Mouse (Mus musculus): Measurements from ENCODE around the gene Cpm. TPM values are rescaled to one million over a fixed set of nuclear protein-coding genes. Genes with fewer than 3 reads are reported as not detected.
"Not testable (repeated sequence)": the region's sequence is repeated elsewhere in the genome, so short reads cannot be mapped to it uniquely, and the experiment has no call there.

The Cpm gene
- polyA plus RNA-seq, 1 experiment, result 6.6 TPM

DNA sequence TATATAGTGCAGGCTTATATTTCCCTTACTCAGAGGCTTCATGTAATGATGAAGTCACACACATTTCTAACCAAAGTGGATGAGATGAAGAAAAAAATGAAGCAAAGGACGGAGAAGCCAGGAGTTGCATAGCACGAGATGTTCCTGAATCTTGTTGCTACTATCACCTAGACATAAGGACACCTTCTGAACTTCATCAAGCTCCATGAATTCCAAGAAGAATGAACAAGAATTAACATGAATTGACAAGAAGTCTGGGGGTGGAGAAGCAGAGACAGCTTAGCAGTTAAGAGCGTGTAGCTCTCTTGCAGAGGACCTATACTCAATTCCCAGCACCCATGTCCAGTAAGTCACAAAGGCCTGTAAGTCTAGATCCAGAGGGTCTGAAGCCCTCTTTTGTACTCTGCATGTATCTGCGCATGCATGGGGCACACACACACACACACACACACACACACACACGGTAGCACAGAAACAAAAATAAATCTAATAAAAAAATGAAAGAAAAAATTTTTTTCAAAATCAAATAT is 36.2 kb upstream of the Cpm start:
- TF ChIP-seq POLR2A (IDR thresholded peaks at IDR 0.05; ENCODE audit: extremely low read depth, insufficient read depth, low read length) (no peak), CTCF (IDR thresholded peaks at IDR 0.05; ENCODE audit: extremely low read depth, insufficient read depth, low read length) (no peak)
- H3K27ac ChIP-seq (ENCODE audit: insufficient read depth, low read length), result no peak overlapping the region
- no peaks in the 10 kb centered on the region for H3K4me1 ChIP-seq (ENCODE audit: control insufficient read depth, insufficient read depth, low read length)
- no peak overlapping the region for H3K4me3 ChIP-seq (ENCODE audit: insufficient read depth, low read length)

GRCm38 (mm10) chr10:117593857-117594256 is 35.4 kb upstream of the Cpm start:
- Histone ChIP-seq H3K4me3 (ENCODE audit: insufficient read depth, low read length) (no peak overlapping the region), H3K4me1 (ENCODE audit: control insufficient read depth, insufficient read depth, low read length) (no peaks in the 10 kb centered on the region), H3K27ac (ENCODE audit: insufficient read depth, low read length) (no peak overlapping the region)
- TF ChIP-seq CTCF (IDR thresholded peaks at IDR 0.05; ENCODE audit: extremely low read depth, insufficient read depth, low read length) (no peak), POLR2A (IDR thresholded peaks at IDR 0.05; ENCODE audit: extremely low read depth, insufficient read depth, low read length) (no peak)

DNA sequence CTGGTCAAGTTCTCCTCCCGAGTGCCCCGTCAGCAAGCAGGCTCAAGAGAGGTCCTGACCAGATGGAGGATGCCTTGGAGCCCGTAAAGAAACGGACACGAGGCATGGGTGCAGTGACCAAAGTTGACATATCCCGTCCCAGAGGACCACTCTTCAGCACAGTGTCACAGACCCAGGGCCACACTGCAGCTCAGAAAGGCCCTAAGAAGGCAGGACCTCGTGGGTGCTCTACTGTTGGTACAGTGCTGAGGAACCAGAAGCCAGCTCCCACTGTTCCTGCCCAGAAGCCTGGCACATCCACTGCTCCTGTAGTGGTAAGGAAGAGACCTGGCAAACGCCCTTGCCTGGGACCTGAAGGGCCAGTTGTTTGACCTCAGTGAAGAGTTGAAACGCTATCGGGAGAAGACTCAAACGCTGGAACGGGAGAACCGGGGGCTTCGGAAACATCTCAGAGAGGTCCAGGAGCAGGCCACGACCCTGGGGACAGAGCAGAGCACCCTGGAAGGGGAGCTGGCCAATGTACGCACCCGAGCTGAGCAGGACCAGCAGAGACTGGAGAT is 34.9 kb upstream of the Cpm start:
- H3K27ac ChIP-seq (ENCODE audit: insufficient read depth, low read length), result no peak overlapping the region
- H3K4me3 ChIP-seq (ENCODE audit: insufficient read depth, low read length), result no peak overlapping the region
- no peak for TF ChIP-seq POLR2A (IDR thresholded peaks at IDR 0.05; ENCODE audit: extremely low read depth, insufficient read depth, low read length)
- H3K4me1 ChIP-seq (ENCODE audit: control insufficient read depth, insufficient read depth, low read length), result no peaks in the 10 kb centered on the region

DNA sequence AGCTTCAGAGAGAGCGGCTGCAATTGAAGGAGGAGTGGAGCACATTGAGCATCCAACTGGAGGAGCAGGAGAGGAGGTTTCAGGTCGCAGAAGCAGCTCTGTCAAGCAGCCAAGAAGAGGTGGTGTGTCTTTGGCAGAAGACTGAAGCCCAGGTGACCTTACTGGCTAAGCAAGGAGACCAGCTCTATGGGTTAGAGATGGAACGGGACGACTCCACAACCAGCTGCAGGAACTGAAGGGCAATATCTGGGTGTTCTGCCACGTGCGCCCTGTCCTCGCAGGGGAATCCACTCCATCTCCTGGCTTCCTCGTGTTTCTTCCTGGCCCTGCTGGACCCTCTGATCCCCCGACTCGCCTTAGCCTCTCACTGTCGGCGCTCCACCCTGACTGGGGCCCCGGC is 34.4 kb upstream of the Cpm start:
- TF ChIP-seq POLR2A (IDR thresholded peaks at IDR 0.05; ENCODE audit: extremely low read depth, insufficient read depth, low read length), result no peak
- TF ChIP-seq CTCF (IDR thresholded peaks at IDR 0.05; ENCODE audit: extremely low read depth, insufficient read depth, low read length), result no peak

GRCm38 (mm10) chr10:117595442-117596164 is 33.7 kb upstream of the Cpm start:
- Histone ChIP-seq H3K4me3 (ENCODE audit: insufficient read depth, low read length) (no peak overlapping the region), H3K4me1 (ENCODE audit: control insufficient read depth, insufficient read depth, low read length) (no peaks in the 10 kb centered on the region), H3K27ac (ENCODE audit: insufficient read depth, low read length) (no peak overlapping the region)
- TF ChIP-seq CTCF (IDR thresholded peaks at IDR 0.05; ENCODE audit: extremely low read depth, insufficient read depth, low read length) (no peak), POLR2A (IDR thresholded peaks at IDR 0.05; ENCODE audit: extremely low read depth, insufficient read depth, low read length) (no peak)

More for the DNA sequence above, 34.4 kb upstream of the Cpm start:
- Histone ChIP-seq H3K27ac (ENCODE audit: insufficient read depth, low read length) (no peak overlapping the region), H3K4me1 (ENCODE audit: control insufficient read depth, insufficient read depth, low read length) (no peaks in the 10 kb centered on the region), H3K4me3 (ENCODE audit: insufficient read depth, low read length) (no peak overlapping the region)

DNA sequence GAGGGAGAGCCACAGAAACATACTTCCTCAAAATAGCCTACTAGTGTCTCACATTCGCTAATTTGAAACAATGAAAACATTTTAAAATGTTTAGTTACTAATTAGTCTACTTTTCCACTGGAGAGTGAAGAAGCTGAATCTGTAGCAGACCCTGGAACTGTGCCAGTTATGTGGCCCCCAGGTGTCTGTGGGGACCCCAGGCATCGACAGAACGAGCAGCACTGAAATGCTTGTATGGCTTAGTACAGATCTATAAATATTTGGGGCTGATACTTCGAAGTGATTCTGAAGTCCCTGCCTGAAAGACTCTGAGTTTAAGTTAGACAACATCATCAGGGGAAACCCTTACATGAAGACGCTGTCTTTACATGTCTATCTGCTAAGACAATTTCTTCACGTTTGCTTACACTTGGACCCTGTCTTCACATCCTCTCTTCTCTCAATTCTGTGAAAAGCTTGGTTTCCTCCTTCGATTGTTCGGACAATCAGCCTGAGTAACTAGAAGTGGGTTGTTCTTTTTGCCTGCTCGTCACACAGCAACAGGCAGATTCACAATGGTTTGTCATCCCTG is 33.0 kb upstream of the Cpm start:
- no peak for TF ChIP-seq CTCF (IDR thresholded peaks at IDR 0.05; ENCODE audit: extremely low read depth, insufficient read depth, low read length)
- TF ChIP-seq POLR2A (IDR thresholded peaks at IDR 0.05; ENCODE audit: extremely low read depth, insufficient read depth, low read length), result no peak
- Histone ChIP-seq H3K27ac (ENCODE audit: insufficient read depth, low read length) (no peak overlapping the region), H3K4me1 (ENCODE audit: control insufficient read depth, insufficient read depth, low read length) (no peaks in the 10 kb centered on the region), H3K4me3 (ENCODE audit: insufficient read depth, low read length) (no peak overlapping the region)

GRCm38 (mm10) chr10:117596771-117597324 is 32.5 kb upstream of the Cpm start:
- Histone ChIP-seq H3K4me3 (ENCODE audit: insufficient read depth, low read length) (no peak overlapping the region), H3K27ac (ENCODE audit: insufficient read depth, low read length) (no peak overlapping the region), H3K4me1 (ENCODE audit: control insufficient read depth, insufficient read depth, low read length) (no peaks in the 10 kb centered on the region)
- TF ChIP-seq POLR2A (IDR thresholded peaks at IDR 0.05; ENCODE audit: extremely low read depth, insufficient read depth, low read length) (no peak), CTCF (IDR thresholded peaks at IDR 0.05; ENCODE audit: extremely low read depth, insufficient read depth, low read length) (no peak)

DNA sequence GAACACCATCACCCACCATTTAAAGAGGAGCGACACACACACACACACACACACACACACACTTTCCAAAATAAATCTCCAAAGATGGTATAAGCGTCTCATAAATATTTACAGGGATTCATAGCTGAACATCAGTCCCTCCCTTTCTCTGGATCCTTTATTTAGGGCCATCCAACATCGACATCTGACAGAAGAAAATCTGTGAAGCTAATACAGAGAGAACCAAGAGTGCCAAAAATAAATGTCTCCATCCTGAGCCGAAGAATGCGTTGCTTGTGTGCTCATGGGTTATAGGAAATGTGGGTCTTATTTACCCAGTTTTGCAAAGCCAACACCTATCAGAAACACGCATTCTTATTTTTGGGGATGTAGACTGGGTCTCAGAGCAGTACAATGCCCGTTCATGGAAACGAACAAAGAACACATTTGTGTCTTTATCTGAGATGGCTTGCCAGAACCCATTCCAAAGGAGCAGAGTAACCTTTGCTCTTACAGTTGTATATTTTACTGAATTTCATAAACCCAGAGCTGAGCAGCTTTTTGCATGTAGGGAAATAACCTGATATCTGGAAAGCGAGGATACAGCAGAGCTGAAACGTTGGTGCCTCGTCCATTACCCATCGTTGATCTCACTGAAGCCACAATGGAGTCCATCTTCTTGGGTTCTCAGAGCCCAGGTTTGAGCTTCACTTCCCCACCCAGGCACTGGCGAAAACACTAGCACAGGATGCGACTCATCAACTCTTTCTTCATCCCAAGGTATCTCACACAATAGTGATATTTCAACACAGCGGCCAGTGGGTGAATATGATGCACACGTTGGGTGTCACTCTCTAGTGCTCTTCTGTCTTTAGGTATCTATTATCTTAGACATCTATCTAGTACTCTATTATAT is 31.7 kb upstream of the Cpm start:
- H3K4me1 ChIP-seq (ENCODE audit: control insufficient read depth, insufficient read depth, low read length); H3K27ac ChIP-seq (ENCODE audit: insufficient read depth, low read length); H3K4me3 ChIP-seq (ENCODE audit: insufficient read depth, low read length): not testable (repeated sequence)

DNA sequence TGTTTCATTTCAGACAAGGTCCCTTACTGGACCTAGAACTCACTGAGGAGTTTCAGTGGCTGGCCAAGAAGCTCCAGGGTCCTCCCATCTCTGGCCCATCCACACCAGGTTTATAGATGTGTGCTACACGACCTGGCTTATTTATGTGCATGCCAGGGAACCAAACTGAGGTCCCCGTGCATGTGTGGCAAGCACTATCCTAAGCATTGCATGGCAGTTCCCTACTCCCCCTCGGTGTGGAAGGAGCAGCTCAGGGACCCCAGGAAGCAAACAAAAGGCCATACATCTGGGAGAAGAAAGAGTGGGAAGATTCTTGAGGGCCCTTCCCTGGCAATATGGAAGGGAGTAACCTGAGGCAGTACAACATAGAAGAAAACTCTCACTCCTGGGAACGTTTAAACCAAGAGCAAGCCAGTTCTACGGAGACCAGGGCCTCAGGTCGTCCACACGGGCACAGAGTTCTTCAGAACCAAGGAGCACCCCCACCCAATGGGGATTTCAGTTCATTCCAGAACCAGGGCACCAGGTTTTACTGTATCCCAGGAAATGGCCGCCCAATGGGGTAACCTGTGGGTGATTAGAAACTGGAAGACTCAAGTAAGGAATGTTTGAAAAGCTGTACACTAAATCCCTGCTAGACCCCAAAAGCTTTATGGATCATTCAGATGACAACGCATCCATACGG is 30.9 kb upstream of the Cpm start:
- TF ChIP-seq CTCF (IDR thresholded peaks at IDR 0.05; ENCODE audit: extremely low read depth, insufficient read depth, low read length) (no peak), POLR2A (IDR thresholded peaks at IDR 0.05; ENCODE audit: extremely low read depth, insufficient read depth, low read length) (no peak)
- H3K27ac ChIP-seq (ENCODE audit: insufficient read depth, low read length), result no peak overlapping the region

DNA sequence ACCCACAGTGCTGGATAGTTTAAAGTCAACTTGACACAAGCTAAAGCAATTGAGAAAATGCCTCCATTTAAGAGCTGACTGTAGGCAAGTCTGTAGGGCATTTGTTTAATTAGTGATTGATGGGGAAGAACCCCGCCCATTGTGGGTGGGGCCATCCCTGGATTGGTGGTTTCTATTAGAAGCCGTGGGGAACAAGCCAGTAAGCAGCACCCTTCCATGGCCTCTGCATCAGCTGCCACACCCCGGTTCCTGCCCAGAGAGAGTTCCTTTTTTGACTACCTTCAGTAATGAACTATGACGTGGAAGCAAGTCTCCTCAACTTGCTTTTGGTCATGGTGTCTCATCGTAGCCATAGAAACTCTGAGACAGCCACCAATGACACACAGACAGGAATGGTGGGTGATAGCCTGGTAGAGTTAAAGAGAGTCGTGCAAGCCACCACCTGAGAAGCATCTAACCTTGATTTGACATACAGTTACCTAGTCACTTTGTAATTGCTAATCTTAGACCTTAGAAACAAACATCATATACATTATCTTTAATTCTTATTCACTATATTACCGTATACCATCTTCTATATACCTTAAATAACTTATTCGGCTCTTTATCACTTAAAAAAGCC is 30.2 kb upstream of the Cpm start:
- H3K27ac ChIP-seq (ENCODE audit: insufficient read depth, low read length); H3K4me3 ChIP-seq (ENCODE audit: insufficient read depth, low read length); H3K4me1 ChIP-seq (ENCODE audit: control insufficient read depth, insufficient read depth, low read length): not testable (repeated sequence)

More for the DNA sequence above, 30.9 kb upstream of the Cpm start:
- Histone ChIP-seq H3K4me1 (ENCODE audit: control insufficient read depth, insufficient read depth, low read length) (no peaks in the 10 kb centered on the region), H3K4me3 (ENCODE audit: insufficient read depth, low read length) (no peak overlapping the region)
